Mouse (Mus musculus): ENCODE results near the gene Brpf3.

- TF ChIP-seq CTCF (IDR thresholded peaks at IDR 0.05): no peak
- TF ChIP-seq EP300 (IDR thresholded peaks at IDR 0.05): no peak
Measured at GRCm38 (mm10) chr17:28874825-28875224, 73.9 kb downstream of the Brpf3 start.
